Comparison of ENCODE assay signal across 8 mouse cellular contexts in genomic region chr7:65881290-65881688, GRCm38 (mm10). TPM values are rescaled to one million over a fixed set of nuclear protein-coding genes. Genes with fewer than 3 reads are reported as not detected.
A peak's percentile ranks its signal among the peaks of the same experiment; 100 is the strongest.
DNase-seq lines count a peak whose midpoint lies in the region; ATAC-seq and TF ChIP-seq lines count a peak whose summit lies in the region.

No protein-coding gene starts in this region.

- H3K4me3 ChIP-seq in lung, postnatal 0 days (ENCODE audit: low read depth, low read length): no peak overlapping the region
- H3K4me3 ChIP-seq in lung, adult 2 months (replicated peaks; ENCODE audit: extremely low read depth, low read depth, low read length): no peak overlapping the region
- no peak overlapping the region for H3K4me3 ChIP-seq in intestine, embryonic 15.5 days (replicated peaks)

- WGBS in lung, postnatal 0 days: 23% methylated on average over 12 of the region's 12 CpGs
- 29% methylated on average over 12 of the region's 12 CpGs for WGBS in lung, adult 2 months
- WGBS in intestine, embryonic 15.5 days: 50% methylated on average over 12 of the region's 12 CpGs

- no peak overlapping the region for H3K27ac ChIP-seq in lung, postnatal 0 days (ENCODE audit: low read length)
- no peak overlapping the region for H3K27ac ChIP-seq in intestine, embryonic 15.5 days

- no peak for TF ChIP-seq POLR2A in lung, adult 2 months (IDR thresholded peaks at IDR 0.05; ENCODE audit: borderline replicate concordance, extremely low read depth, low read depth, low read length)

- TF ChIP-seq EP300 in lung, postnatal 0 days (IDR thresholded peaks at IDR 0.05): no peak

- H3K27me3 ChIP-seq in lung, postnatal 0 days (replicated peaks; ENCODE audit: insufficient read depth, low read length): no peaks in the 10 kb centered on the region
- peaks cover 22% of the 10 kb centered on the region for H3K27me3 ChIP-seq in intestine, embryonic 15.5 days (replicated peaks)

- H3K9me3 ChIP-seq in lung, postnatal 0 days (ENCODE audit: low read length): no peaks in the 10 kb centered on the region
- H3K9me3 ChIP-seq in intestine, embryonic 15.5 days: no peaks in the 10 kb centered on the region

- ATAC-seq in lung, postnatal 0 days: no peak
- peak; percentile 72; the same call in 1 of the 2 replicates for ATAC-seq in intestine, embryonic 15.5 days

- TF ChIP-seq CTCF in lung, postnatal 0 days (IDR thresholded peaks at IDR 0.05): no peak
- TF ChIP-seq CTCF in lung, adult 2 months (IDR thresholded peaks at IDR 0.05; ENCODE audit: insufficient read depth, low read length): no peak

- H3K4me2 ChIP-seq in lung, postnatal 0 days (replicated peaks; ENCODE audit: low read depth, low read length): peak overlapping the region; percentile 45
- H3K4me2 ChIP-seq in intestine, embryonic 15.5 days (replicated peaks): no peak overlapping the region

- H3K36me3 ChIP-seq in lung, postnatal 0 days (ENCODE audit: insufficient read depth, low read length): no peaks in the 10 kb centered on the region
- no peaks in the 10 kb centered on the region for H3K36me3 ChIP-seq in intestine, embryonic 15.5 days

- H3K4me1 ChIP-seq in lung, postnatal 0 days (ENCODE audit: insufficient read depth, low read depth, low read length): no peaks in the 10 kb centered on the region; the same call in 1 of the 2 replicates
- no peaks in the 10 kb centered on the region for H3K4me1 ChIP-seq in lung, adult 2 months (ENCODE audit: control insufficient read depth, insufficient read depth, low read length)
- H3K4me1 ChIP-seq in intestine, embryonic 15.5 days (replicated peaks): no peaks in the 10 kb centered on the region; the same call in 1 of the 2 replicates

- no peak overlapping the region for H3K9ac ChIP-seq in lung, postnatal 0 days (replicated peaks; ENCODE audit: low read depth)
- H3K9ac ChIP-seq in intestine, embryonic 15.5 days: no peak overlapping the region

- peak; percentile 51 for DNase-seq in adrenal gland, postnatal 10 days
- DNase-seq in adrenal gland, adult 8-10 months: no peak
- DNase-seq in lung, postnatal 0 days (ENCODE audit: low spot score): peak; percentile 8
- DNase-seq in lung, adult 2 months: no peak
- peak; percentile 73 to 80 for DNase-seq in spleen, postnatal 4 days (ENCODE audit: low spot score in 2 of 2)
- no peak for DNase-seq in frontal cortex, postnatal 14 days (ENCODE audit: low spot score in 2 of 2)
- DNase-seq in T-cell, adult 2 months (ENCODE audit: low spot score): no peak

RNA-seq across cellular contexts. Expression of gene Pcsk6, which starts 19.8 kb away (rescaled TPM):
- total RNA-seq in adrenal gland, postnatal 10 days (2021): 10 to 100 TPM; 33.7 to 39.1 TPM
- 10 to 100 TPM; 10.7 to 18.4 (median 14.7) TPM for total RNA-seq in adrenal gland, adult 8-10 months (2022)
- 1.4 and 1.5 TPM in 2 replicates for polyA plus RNA-seq in lung, postnatal 0 days (2015; fragmentation: Nextera tagmentation; extraction: Ambion mirVana)
- polyA plus RNA-seq in lung, adult 2 months (2012; rRNA removed): 6.9 and 11.3 TPM in 2 replicates
- 2.6 and 2.8 TPM in 2 replicates for polyA plus RNA-seq in intestine, embryonic 15.5 days (2015; fragmentation: Nextera tagmentation; extraction: Ambion mirVana)

Comparison
In these comparisons a context has a peak if more than half of its experiments do, and no peak if none do; other contexts are left out.
1. DNase-seq: peak in adrenal gland, postnatal 10 days (single experiment), lung, postnatal 0 days (single experiment) and spleen, postnatal 4 days (2 of 2); none in adrenal gland, adult 8-10 months (single experiment), lung, adult 2 months (single experiment), frontal cortex, postnatal 14 days (0 of 2) and T-cell, adult 2 months (single experiment).